In the genomic region with DNA sequence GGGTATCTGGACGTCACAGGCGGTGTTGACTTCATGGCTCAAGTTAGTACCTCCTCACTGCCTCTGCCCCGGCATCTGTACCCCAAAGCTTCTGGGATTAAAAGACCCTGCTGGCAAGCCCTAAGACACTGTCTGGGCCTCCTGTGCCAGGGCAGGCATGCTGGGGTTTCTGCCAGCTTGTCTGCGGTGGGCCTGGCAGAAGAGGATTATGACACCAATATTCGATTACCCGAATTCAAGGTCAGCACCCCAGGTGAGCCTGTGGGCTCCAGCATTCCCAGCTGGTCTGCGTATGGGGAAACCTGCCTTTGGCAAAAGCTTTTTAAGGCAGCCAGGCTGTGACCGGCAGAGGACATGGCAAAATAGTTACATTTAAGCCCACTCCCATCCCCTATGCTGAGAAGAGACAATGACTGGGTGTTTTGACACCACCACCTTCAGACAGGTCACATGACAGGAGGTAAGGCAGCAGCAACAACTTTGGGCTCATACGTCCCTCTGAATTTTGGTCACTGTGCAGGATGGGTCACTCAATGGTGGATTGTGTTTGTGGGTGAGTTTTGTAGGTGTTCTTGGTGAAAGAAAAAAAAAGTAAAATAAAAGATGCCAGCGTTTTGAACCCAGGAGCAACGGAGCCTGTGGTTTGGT, we compare ENCODE assay signal across 18 mouse cellular contexts. TPM values are rescaled to one million over a fixed set of nuclear protein-coding genes. Genes with fewer than 3 reads are reported as not detected.
DNase-seq lines count a peak whose midpoint lies in the region; ATAC-seq and TF ChIP-seq lines count a peak whose summit lies in the region.
"Had no signal": no experiment of that assay in that cellular context is flagged by ENCODE, and none has a peak within 500 bp of the region (broad histone marks: within the 10 kb centered on the region; RNA-seq: fewer than 3 reads in every experiment).

No protein-coding gene starts in this region.

- WGBS in heart, embryonic 13.5 days = 77% methylated on average over 11 of the region's 11 CpGs
- 76% methylated on average over 11 of the region's 11 CpGs for WGBS in stomach, embryonic 16.5 days
- 76% methylated on average over 11 of the region's 11 CpGs for WGBS in stomach, postnatal 0 days
- 77% methylated on average over 11 of the region's 11 CpGs for WGBS in intestine, embryonic 16.5 days

- no peaks in the 10 kb centered on the region for H3K9me3 ChIP-seq in heart, embryonic 13.5 days
- no peaks in the 10 kb centered on the region for H3K9me3 ChIP-seq in stomach, embryonic 16.5 days (replicated peaks; ENCODE audit: control insufficient read depth, low read length)
- H3K9me3 ChIP-seq in stomach, postnatal 0 days (ENCODE audit: control insufficient read depth, low read length) = no peaks in the 10 kb centered on the region
- no peaks in the 10 kb centered on the region for H3K9me3 ChIP-seq in intestine, embryonic 16.5 days (ENCODE audit: control insufficient read depth, low read length)
- H3K9me3 ChIP-seq: embryonic facial prominence, embryonic 13.5 days; forebrain, embryonic 12.5 days; heart, embryonic 12.5 days had no signal

- DNase-seq in heart, postnatal 25 days (ENCODE audit: low spot score) = no peak
- no peak for DNase-seq in stomach, postnatal 0 days (ENCODE audit: low spot score)
- no peak for DNase-seq in adipocyte (ENCODE audit: low spot score)
- no peak for DNase-seq in cerebellum, postnatal 36 days
- DNase-seq: adrenal gland, postnatal 10 days; cerebellum, adult 11-12 months; cerebellum, adult 9-10 months; cerebellum, postnatal 25 days; forebrain, postnatal 0 days; gastrocnemius, postnatal 14 days had no signal

- no peaks in the 10 kb centered on the region for H3K27me3 ChIP-seq in heart, embryonic 13.5 days (replicated peaks)
- no peaks in the 10 kb centered on the region for H3K27me3 ChIP-seq in stomach, embryonic 16.5 days (ENCODE audit: control insufficient read depth, insufficient read depth, low read length)
- H3K27me3 ChIP-seq in stomach, postnatal 0 days (ENCODE audit: control insufficient read depth, insufficient read depth, low read length) = no peaks in the 10 kb centered on the region
- H3K27me3 ChIP-seq in intestine, embryonic 16.5 days (replicated peaks; ENCODE audit: control insufficient read depth, insufficient read depth, low read length) = no peaks in the 10 kb centered on the region
- H3K27me3 ChIP-seq: embryonic facial prominence, embryonic 13.5 days; heart, embryonic 12.5 days had no signal

- intact Hi-C loops in heart, postnatal 25 days (cut with DNase I) = no loop called here

- no peak overlapping the region; the same call in 1 of the 2 replicates for H3K4me2 ChIP-seq in heart, embryonic 13.5 days
- H3K4me2 ChIP-seq in stomach, embryonic 16.5 days (ENCODE audit: low read depth, low read length) = no peak overlapping the region
- no peak overlapping the region for H3K4me2 ChIP-seq in stomach, postnatal 0 days (replicated peaks; ENCODE audit: low read depth)
- no peak overlapping the region for H3K4me2 ChIP-seq in intestine, embryonic 16.5 days (ENCODE audit: low read depth, low read length)
- H3K4me2 ChIP-seq: forebrain, embryonic 12.5 days; heart, embryonic 12.5 days; hindbrain, embryonic 14.5 days had no signal

- H3K4me3 ChIP-seq in heart, embryonic 13.5 days = no peak overlapping the region
- H3K4me3 ChIP-seq in stomach, embryonic 16.5 days (replicated peaks; ENCODE audit: low read length) = no peak overlapping the region
- no peak overlapping the region for H3K4me3 ChIP-seq in stomach, postnatal 0 days (ENCODE audit: low read depth, low read length)
- H3K4me3 ChIP-seq in intestine, embryonic 16.5 days (ENCODE audit: low read length) = no peak overlapping the region
- H3K4me3 ChIP-seq: embryonic facial prominence, embryonic 13.5 days; forebrain, embryonic 12.5 days; heart, embryonic 12.5 days had no signal

- ATAC-seq in heart, embryonic 13.5 days (ENCODE audit: extremely low read depth, insufficient number of reproducible peaks, low FRiP score, low TSS enrichment) = no peak
- no peak for ATAC-seq in stomach, embryonic 16.5 days (ENCODE audit: insufficient read depth, low FRiP score)
- no peak for ATAC-seq in stomach, postnatal 0 days (ENCODE audit: low FRiP score, low TSS enrichment)
- ATAC-seq in intestine, embryonic 16.5 days = no peak

- no peak overlapping the region for H3K27ac ChIP-seq in heart, embryonic 13.5 days (replicated peaks)
- H3K27ac ChIP-seq in stomach, embryonic 16.5 days (ENCODE audit: low read length) = no peak overlapping the region
- H3K27ac ChIP-seq in stomach, postnatal 0 days (replicated peaks) = no peak overlapping the region
- H3K27ac ChIP-seq in intestine, embryonic 16.5 days (ENCODE audit: low read length) = no peak overlapping the region
- H3K27ac ChIP-seq: embryonic facial prominence, embryonic 13.5 days; forebrain, embryonic 12.5 days; hindbrain, embryonic 14.5 days had no signal

- H3K4me1 ChIP-seq in heart, embryonic 13.5 days = peaks cover 91% of the 10 kb centered on the region
- H3K4me1 ChIP-seq in stomach, embryonic 16.5 days (ENCODE audit: control insufficient read depth, insufficient read depth, low read length) = peaks cover 71% of the 10 kb centered on the region
- peaks cover 12% of the 10 kb centered on the region for H3K4me1 ChIP-seq in stomach, postnatal 0 days (replicated peaks; ENCODE audit: control insufficient read depth, insufficient read depth)
- H3K4me1 ChIP-seq in intestine, embryonic 16.5 days (ENCODE audit: control insufficient read depth, insufficient read depth, low read length) = peaks cover 53% of the 10 kb centered on the region

- H3K36me3 ChIP-seq in heart, embryonic 13.5 days = no peaks in the 10 kb centered on the region; the same call in 1 of the 2 replicates
- H3K36me3 ChIP-seq in stomach, embryonic 16.5 days (ENCODE audit: control insufficient read depth, insufficient read depth, low read length) = no peaks in the 10 kb centered on the region
- no peaks in the 10 kb centered on the region for H3K36me3 ChIP-seq in stomach, postnatal 0 days (ENCODE audit: control insufficient read depth, insufficient read depth, low read length)
- no peaks in the 10 kb centered on the region for H3K36me3 ChIP-seq in intestine, embryonic 16.5 days (ENCODE audit: control insufficient read depth, insufficient read depth, low read length)
- H3K36me3 ChIP-seq: forebrain, embryonic 12.5 days; G1E; heart, embryonic 12.5 days had no signal

- peak overlapping the region; percentile 47; the same call in 1 of the 2 replicates for H3K9ac ChIP-seq in heart, embryonic 13.5 days
- peak overlapping the region; percentile 24; the same call in 1 of the 2 replicates for H3K9ac ChIP-seq in stomach, embryonic 16.5 days (ENCODE audit: low read length)
- no peak overlapping the region for H3K9ac ChIP-seq in stomach, postnatal 0 days (ENCODE audit: low read length)
- H3K9ac ChIP-seq in intestine, embryonic 16.5 days (ENCODE audit: low read depth, low read length) = peak overlapping the region; percentile 3
- H3K9ac ChIP-seq: embryonic facial prominence, embryonic 13.5 days; forebrain, embryonic 12.5 days; forebrain, postnatal 0 days; heart, embryonic 12.5 days; hindbrain, embryonic 14.5 days had no signal

- TF ChIP-seq EP300 in stomach, postnatal 0 days (optimal IDR thresholded peaks at IDR 0.05) = no peak

- TF ChIP-seq CTCF in stomach, postnatal 0 days (IDR thresholded peaks at IDR 0.05; ENCODE audit: low read depth) = no peak

RNA-seq across cellular contexts. Expression of gene Pmepa1, which starts 5.6 kb away (rescaled TPM):
- polyA plus RNA-seq in heart, embryonic 13.5 days (2015; fragmentation: Nextera tagmentation; extraction: Ambion mirVana) = 3.4 TPM in 2 replicates
- total RNA-seq in heart, postnatal 25 days (2021) = 10 to 100 TPM; 28.2 to 31.9 TPM
- polyA plus RNA-seq in stomach, embryonic 16.5 days (2015; fragmentation: Nextera tagmentation; extraction: Ambion mirVana) = 7.2 and 7.4 TPM in 2 replicates
- polyA plus RNA-seq in stomach, postnatal 0 days (2015; fragmentation: Nextera tagmentation; extraction: Ambion mirVana) = 6.1 and 7.0 TPM in 2 replicates
- 4.4 and 4.6 TPM in 2 replicates for polyA plus RNA-seq in intestine, embryonic 16.5 days (2015; fragmentation: Nextera tagmentation; extraction: Ambion mirVana)
- polyA plus RNA-seq: G1E had no signal

RNA-seq across cellular contexts. Expression of gene Zbp1, which starts 52.0 kb away (rescaled TPM):
- polyA plus RNA-seq in heart, embryonic 13.5 days (2015; fragmentation: Nextera tagmentation; extraction: Ambion mirVana) = 0.33 and 0.57 TPM in 2 replicates
- 1 to 10 TPM in 1 of 2 experiments, under 1 TPM in 1; 0.26 to 1.5 TPM for total RNA-seq in heart, postnatal 25 days (2021)
- polyA plus RNA-seq in stomach, embryonic 16.5 days (2015; fragmentation: Nextera tagmentation; extraction: Ambion mirVana) = 0.70 and 1.0 TPM in 2 replicates
- polyA plus RNA-seq in stomach, postnatal 0 days (2015; fragmentation: Nextera tagmentation; extraction: Ambion mirVana) = 4.6 and 5.0 TPM in 2 replicates
- 0.65 and 1.9 TPM in 2 replicates for polyA plus RNA-seq in intestine, embryonic 16.5 days (2015; fragmentation: Nextera tagmentation; extraction: Ambion mirVana)
- total RNA-seq: gastrocnemius, postnatal 14 days had no signal
- polyA plus RNA-seq: G1E; heart, embryonic 12.5 days had no signal
